In genomic region chr6:32588056-32588671, GRCm38 (mm10) we compare ENCODE assay signal across 8 mouse cellular contexts. TPM values are rescaled to one million over a fixed set of nuclear protein-coding genes. Genes with fewer than 3 reads are reported as not detected.
DNase-seq lines count a peak whose midpoint lies in the region; ATAC-seq and TF ChIP-seq lines count a peak whose summit lies in the region.

TSS of gene Plxna4 (minus strand) at chr6:32588192.

- 0 out of 2 replicates have a peak, but pooled peaks have one; percentile 39 for TF ChIP-seq POLR2A in limb, embryonic 14.5 days (IDR thresholded peaks at IDR 0.05; ENCODE audit: borderline replicate concordance, extremely low read depth, insufficient read depth, insufficient read length)
- no peak for TF ChIP-seq POLR2A in testis, adult 2 months (IDR thresholded peaks at IDR 0.05; ENCODE audit: control insufficient read depth, low read depth, low read length)

- TF ChIP-seq CTCF in testis, adult 2 months (IDR thresholded peaks at IDR 0.05; ENCODE audit: control insufficient read depth, insufficient read depth, insufficient replicate concordance, low read depth, low read length), result no peak

- H3K4me1 ChIP-seq in embryonic facial prominence, embryonic 13.5 days, result peaks cover 36% of the 10 kb centered on the region
- H3K4me1 ChIP-seq in limb, embryonic 14.5 days (ENCODE audit: control insufficient read depth, insufficient read depth, low read length), result 0 out of 2 replicates have a peak, but pooled peaks cover 7% of the 10 kb centered on the region
- H3K4me1 ChIP-seq in midbrain, embryonic 16.5 days (ENCODE audit: control insufficient read depth, insufficient read depth, low read length), result peaks cover 15% of the 10 kb centered on the region
- peaks cover 2% of the 10 kb centered on the region for H3K4me1 ChIP-seq in testis, adult 2 months (ENCODE audit: control insufficient read depth, insufficient read depth, low read length)

- peaks cover 93% of the 10 kb centered on the region for H3K27me3 ChIP-seq in embryonic facial prominence, embryonic 13.5 days
- H3K27me3 ChIP-seq in limb, embryonic 14.5 days (ENCODE audit: control insufficient read depth, insufficient read depth, low read length), result peaks cover 55% of the 10 kb centered on the region
- peaks cover 8% of the 10 kb centered on the region for H3K27me3 ChIP-seq in midbrain, embryonic 16.5 days (ENCODE audit: control insufficient read depth, insufficient read depth, low read depth, low read length)
- no peaks in the 10 kb centered on the region; the same call in 1 of the 2 replicates for H3K27me3 ChIP-seq in testis, adult 2 months (ENCODE audit: control insufficient read depth, insufficient read depth, low read length)

- peak within 1 kb of the TSS; percentile 79 for H3K9ac ChIP-seq in embryonic facial prominence, embryonic 13.5 days
- peak within 1 kb of the TSS; percentile 68 for H3K9ac ChIP-seq in limb, embryonic 14.5 days (ENCODE audit: low read depth, low read length, severe bottlenecking)
- H3K9ac ChIP-seq in midbrain, embryonic 16.5 days (ENCODE audit: low read depth, low read length), result peak within 1 kb of the TSS; percentile 94

- WGBS in embryonic facial prominence, embryonic 13.5 days, result under 1% methylated on average over 48 of the region's 55 CpGs
- 2% methylated on average over 15 of the region's 55 CpGs for WGBS in limb, embryonic 14.5 days
- under 1% methylated on average over 32 of the region's 55 CpGs for WGBS in midbrain, embryonic 16.5 days

- no peaks in the 10 kb centered on the region for H3K36me3 ChIP-seq in embryonic facial prominence, embryonic 13.5 days
- no peaks in the 10 kb centered on the region for H3K36me3 ChIP-seq in limb, embryonic 14.5 days (ENCODE audit: control insufficient read depth, insufficient read depth, low read length)
- H3K36me3 ChIP-seq in midbrain, embryonic 16.5 days (ENCODE audit: control insufficient read depth, insufficient read depth, low read length), result no peaks in the 10 kb centered on the region
- H3K36me3 ChIP-seq in testis, adult 2 months (ENCODE audit: control insufficient read depth, insufficient read depth, low read length), result no peaks in the 10 kb centered on the region

- H3K27ac ChIP-seq in embryonic facial prominence, embryonic 13.5 days, result 0 out of 2 replicates have a peak within 1 kb of the TSS, but pooled peaks have one; percentile 28
- H3K27ac ChIP-seq in limb, embryonic 14.5 days (replicated peaks; ENCODE audit: low read depth, low read length), result 0 out of 2 replicates have a peak within 1 kb of the TSS, but pooled peaks have one; percentile 38
- peak within 1 kb of the TSS; percentile 90 for H3K27ac ChIP-seq in midbrain, embryonic 16.5 days (ENCODE audit: low read length)
- no peak within 1 kb of the TSS for H3K27ac ChIP-seq in testis, adult 2 months (ENCODE audit: control insufficient read depth, insufficient read depth, low read depth, low read length)

- H3K4me3 ChIP-seq in embryonic facial prominence, embryonic 13.5 days, result peak within 1 kb of the TSS; percentile 77
- peak within 1 kb of the TSS; percentile 74 for H3K4me3 ChIP-seq in limb, embryonic 14.5 days (replicated peaks; ENCODE audit: low read length)
- H3K4me3 ChIP-seq in midbrain, embryonic 16.5 days (ENCODE audit: low read depth, low read length), result peak within 1 kb of the TSS; percentile 85
- H3K4me3 ChIP-seq in testis, adult 2 months (ENCODE audit: control insufficient read depth, low read depth, low read length), result peak within 1 kb of the TSS; percentile 37

- no peaks in the 10 kb centered on the region for H3K9me3 ChIP-seq in embryonic facial prominence, embryonic 13.5 days
- H3K9me3 ChIP-seq in limb, embryonic 14.5 days (ENCODE audit: control insufficient read depth, low read length), result no peaks in the 10 kb centered on the region
- no peaks in the 10 kb centered on the region for H3K9me3 ChIP-seq in midbrain, embryonic 16.5 days (replicated peaks; ENCODE audit: control insufficient read depth, low read length, poor library complexity, severe bottlenecking)

- peak within 1 kb of the TSS; percentile 99 for H3K4me2 ChIP-seq in embryonic facial prominence, embryonic 13.5 days
- H3K4me2 ChIP-seq in limb, embryonic 14.5 days (replicated peaks; ENCODE audit: low read depth, low read length, severe bottlenecking), result peak within 1 kb of the TSS; percentile 100
- H3K4me2 ChIP-seq in midbrain, embryonic 16.5 days (ENCODE audit: low read length), result peak within 1 kb of the TSS; percentile 78

- ATAC-seq in embryonic facial prominence, embryonic 13.5 days (ENCODE audit: insufficient number of reproducible peaks, insufficient read depth, low FRiP score, low TSS enrichment, low read depth), result peak; percentile 49; the same call in 1 of the 2 replicates
- peak; percentile 69 for ATAC-seq in limb, embryonic 14.5 days (ENCODE audit: low FRiP score, low read depth)
- peak; percentile 63 for ATAC-seq in midbrain, embryonic 16.5 days

- DNase-seq in layer of hippocampus, adult 11-12 months (ENCODE audit: low spot score), result peak; percentile 78
- no peak for DNase-seq in layer of hippocampus, adult 9-10 months (ENCODE audit: low spot score)
- peak; percentile 60 for DNase-seq in heart, adult 8-10 months (ENCODE audit: low spot score)
- DNase-seq in kidney, adult 9 months, result peak; percentile 65
- DNase-seq in limb, embryonic 14.5 days (ENCODE audit: low spot score), result peak; percentile 82

RNA-seq across cellular contexts. Expression of gene Plxna4, which starts in this region (rescaled TPM):
- 4.0 TPM in 2 replicates for polyA plus RNA-seq in embryonic facial prominence, embryonic 13.5 days (2015; fragmentation: Nextera tagmentation; extraction: Ambion mirVana)
- total RNA-seq in heart, adult 8-10 months (2022), result 10 to 100 TPM; 11.5 to 15.2 (median 13.8) TPM
- polyA plus RNA-seq in limb, embryonic 14.5 days (2012; rRNA removed), result 4.4 and 4.6 TPM in 2 replicates
- 6.4 and 8.2 TPM in 2 replicates for polyA plus RNA-seq in limb, embryonic 14.5 days (2014; fragmentation: Nextera tagmentation; extraction: Ambion mirVana)
- polyA plus RNA-seq in midbrain, embryonic 16.5 days (2015; fragmentation: Nextera tagmentation; extraction: Ambion mirVana), result 11.7 and 14.0 TPM in 2 replicates
- 0.62 and 0.69 TPM in 2 replicates for polyA plus RNA-seq in testis, adult 2 months (2012; rRNA removed)
